Mouse (Mus musculus): ENCODE measurements around the gene Stk32c.
A peak's percentile ranks its signal among the peaks of the same experiment; 100 is the strongest.

Stk32c gene

DNA sequence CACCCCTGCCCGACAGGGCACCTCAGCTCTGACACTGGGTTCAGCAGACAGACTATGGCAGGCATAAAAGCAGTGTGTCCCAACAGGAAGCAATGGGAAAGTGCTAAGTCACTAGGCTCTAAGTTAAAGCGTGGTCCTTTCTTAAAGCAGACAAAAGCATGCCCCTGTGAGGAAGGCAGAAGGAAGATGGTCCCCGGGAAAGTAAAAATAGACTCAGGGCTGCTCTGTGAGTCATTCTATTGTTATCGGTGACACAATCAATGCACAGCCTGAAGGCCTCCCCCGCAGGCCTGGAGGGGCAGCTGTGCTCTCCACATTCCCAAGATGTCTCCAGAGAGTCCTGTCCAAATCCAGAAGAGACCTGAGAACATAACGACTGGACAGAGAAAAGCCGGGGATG is 67.2 kb downstream of the Stk32c start:
- no peak for DNase-seq (ENCODE audit: low read depth, low spot score)

DNA sequence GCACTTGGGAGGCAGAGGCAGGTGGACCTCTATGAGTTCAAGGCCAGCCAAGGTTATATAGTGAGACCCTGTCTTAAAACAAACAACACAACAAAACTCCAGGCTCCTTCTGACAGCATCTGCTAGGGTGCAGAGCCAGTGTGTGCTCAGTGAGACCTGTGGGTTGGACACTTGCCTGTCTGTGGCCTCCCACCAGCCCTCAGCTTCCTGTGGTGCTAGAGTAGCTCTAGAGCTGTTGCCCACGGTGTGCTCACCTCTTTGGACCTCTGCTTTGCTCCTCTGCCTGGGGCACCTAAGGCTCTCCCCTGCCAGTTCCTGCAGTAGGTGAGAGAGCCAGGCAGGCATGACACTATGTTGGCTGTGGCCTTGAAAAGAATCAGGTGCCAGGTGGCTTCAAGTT is 69.3 kb downstream of the Stk32c start:
- DNase-seq (ENCODE audit: low read depth, low spot score), result no peak

DNA sequence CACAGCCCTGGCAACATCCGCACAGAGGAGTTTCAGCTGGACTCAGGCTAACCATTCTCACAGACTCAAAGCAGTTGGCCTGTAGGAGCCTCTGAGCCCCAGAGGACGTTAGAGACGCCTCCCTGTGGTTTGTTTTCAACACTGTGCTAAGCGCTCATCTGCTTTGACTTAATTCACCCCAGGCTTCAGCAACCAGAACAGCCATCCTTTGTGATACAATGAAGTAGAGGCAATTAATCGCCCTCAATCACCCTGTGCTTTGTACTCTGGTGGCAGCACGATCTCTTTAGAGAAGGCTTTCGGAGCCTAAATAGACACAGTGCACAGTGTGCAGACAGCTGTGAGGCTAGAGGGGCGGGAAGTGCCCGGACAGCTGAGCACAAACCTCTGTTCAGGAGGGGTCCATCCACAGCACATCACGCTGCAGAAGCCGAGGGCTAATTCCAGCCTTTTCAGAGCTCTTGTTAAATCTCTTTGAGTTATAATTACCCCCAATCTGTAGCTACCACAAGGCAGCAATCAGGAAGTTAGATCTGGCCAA is 73.1 kb downstream of the Stk32c start:
- DNase-seq (ENCODE audit: low read depth, low spot score), result no peak

GRCm38 (mm10) chr7:139136906-139137491 is 76.1 kb downstream of the Stk32c start:
- DNase-seq (ENCODE audit: low read depth, low spot score), result no peak

GRCm38 (mm10) chr7:139135236-139135635 is 77.9 kb downstream of the Stk32c start:
- DNase-seq (ENCODE audit: low read depth, low spot score), result no peak

GRCm38 (mm10) chr7:139133446-139133845 is 79.7 kb downstream of the Stk32c start:
- no peak for DNase-seq (ENCODE audit: low read depth, low spot score)

- no peak for DNase-seq (ENCODE audit: low read depth, low spot score)
Observed at GRCm38 (mm10) chr7:139131538-139131937, 81.6 kb downstream of the Stk32c start.

- DNase-seq (ENCODE audit: low read depth, low spot score), result peak; percentile 33
Observed at GRCm38 (mm10) chr7:139130361-139130760, 82.7 kb downstream of the Stk32c start.

DNA sequence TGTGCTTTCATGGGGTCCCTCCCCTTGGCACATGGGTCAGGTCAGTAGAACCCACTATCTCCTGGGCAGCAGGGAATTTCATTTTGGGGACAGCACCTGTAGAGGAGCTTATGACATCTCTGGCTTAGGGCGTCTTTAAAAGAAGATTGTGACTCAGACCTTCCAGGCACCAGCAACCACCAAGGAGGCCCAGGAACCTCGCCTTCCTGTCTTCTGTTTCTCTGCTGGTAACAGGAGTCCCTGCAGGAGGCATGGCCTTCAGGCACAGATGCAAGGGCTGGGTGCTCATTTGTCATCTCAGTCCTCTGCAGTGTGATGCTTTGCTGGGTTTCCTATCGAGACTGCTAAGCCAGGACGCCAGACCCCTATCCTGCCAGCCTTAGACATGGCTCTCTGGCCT is 84.1 kb downstream of the Stk32c start:
- DNase-seq (ENCODE audit: low read depth, low spot score), result no peak

DNA sequence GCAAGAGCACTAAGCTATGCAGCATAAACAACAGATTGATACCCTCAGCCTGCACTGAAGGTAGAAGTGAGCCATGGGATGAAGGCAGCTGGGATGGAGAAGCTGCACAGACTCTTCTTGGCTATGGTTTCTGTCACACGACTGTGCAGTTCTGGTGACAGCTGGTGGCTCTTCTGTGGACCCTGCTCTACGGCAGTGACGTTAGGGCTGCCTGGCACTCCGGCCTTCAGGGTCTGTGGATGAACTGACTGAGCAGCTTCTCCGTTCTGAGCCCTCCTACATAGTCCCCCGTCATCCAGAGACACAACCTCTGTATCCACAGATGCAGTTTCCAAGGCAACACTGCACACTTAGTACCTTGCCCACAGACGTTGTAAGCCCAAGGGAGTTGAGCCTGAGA is 86.6 kb downstream of the Stk32c start:
- DNase-seq (ENCODE audit: low read depth, low spot score), result no peak

GRCm38 (mm10) chr7:139125881-139126280 is 87.2 kb downstream of the Stk32c start:
- DNase-seq (ENCODE audit: low read depth, low spot score), result peak; percentile 28

- DNase-seq (ENCODE audit: low read depth, low spot score), result no peak
Observed at GRCm38 (mm10) chr7:139119775-139120153, 93.3 kb downstream of the Stk32c start.

DNA sequence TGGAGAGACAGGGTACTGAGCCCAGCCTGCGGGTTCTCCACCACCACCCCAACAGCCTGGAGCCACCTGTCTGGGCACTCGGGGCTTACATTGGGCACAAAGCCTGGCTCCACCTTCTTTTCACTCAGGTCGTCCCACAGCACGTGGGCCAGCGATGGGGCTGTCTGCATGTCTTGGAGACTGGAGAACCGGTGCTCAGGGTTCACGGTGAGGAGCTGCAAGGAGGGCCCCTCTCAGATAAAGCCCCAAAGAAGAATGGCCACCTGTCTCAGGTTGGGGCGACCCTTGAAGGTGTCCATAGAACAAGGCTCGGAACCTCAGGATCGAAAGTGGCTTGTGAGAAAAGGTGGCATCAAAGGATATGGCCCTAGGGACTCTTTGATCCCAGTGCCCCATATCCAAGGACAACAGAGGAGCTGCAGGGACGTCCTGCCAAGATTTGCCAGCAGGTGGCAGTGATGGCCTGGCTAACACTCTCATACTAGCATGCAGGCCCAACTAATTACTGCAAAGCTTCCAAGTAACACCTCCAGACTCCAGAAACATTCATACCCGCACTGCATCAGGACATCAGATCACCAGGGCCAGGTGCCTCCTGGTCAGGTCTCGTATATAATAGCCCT is 93.8 kb downstream of the Stk32c start:
- DNase-seq (ENCODE audit: low read depth, low spot score), result peak; percentile 74

GRCm38 (mm10) chr7:139107908-139108650 is 105.0 kb downstream of the Stk32c start:
- DNase-seq (ENCODE audit: low read depth, low spot score), result peak; percentile 58

GRCm38 (mm10) chr7:139105705-139106104 is 107.4 kb downstream of the Stk32c start:
- DNase-seq (ENCODE audit: low read depth, low spot score), result no peak

DNA sequence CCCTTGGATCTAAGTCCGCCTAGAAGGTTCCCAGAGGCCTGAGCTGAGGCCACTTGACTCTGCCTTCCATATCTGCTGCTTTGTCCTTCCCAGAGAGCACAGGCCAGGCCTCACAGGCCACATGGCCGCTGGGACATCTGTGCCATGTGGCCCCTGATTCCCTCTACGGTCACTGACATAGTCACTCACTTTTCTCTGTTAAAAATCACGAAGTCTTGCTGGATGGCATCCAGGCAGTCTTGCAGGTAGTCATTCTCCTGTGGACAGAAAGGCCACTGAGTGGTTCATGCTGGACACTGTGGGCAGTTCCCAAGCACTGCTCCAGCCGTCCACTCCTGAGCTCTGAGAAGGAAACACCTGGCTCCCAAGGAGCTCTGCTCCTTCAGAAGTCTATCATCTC is 108.0 kb downstream of the Stk32c start:
- DNase-seq (ENCODE audit: low read depth, low spot score), result no peak

- no peak for DNase-seq (ENCODE audit: low read depth, low spot score)
Observed at GRCm38 (mm10) chr7:139103960-139104381, 109.1 kb downstream of the Stk32c start.

DNA sequence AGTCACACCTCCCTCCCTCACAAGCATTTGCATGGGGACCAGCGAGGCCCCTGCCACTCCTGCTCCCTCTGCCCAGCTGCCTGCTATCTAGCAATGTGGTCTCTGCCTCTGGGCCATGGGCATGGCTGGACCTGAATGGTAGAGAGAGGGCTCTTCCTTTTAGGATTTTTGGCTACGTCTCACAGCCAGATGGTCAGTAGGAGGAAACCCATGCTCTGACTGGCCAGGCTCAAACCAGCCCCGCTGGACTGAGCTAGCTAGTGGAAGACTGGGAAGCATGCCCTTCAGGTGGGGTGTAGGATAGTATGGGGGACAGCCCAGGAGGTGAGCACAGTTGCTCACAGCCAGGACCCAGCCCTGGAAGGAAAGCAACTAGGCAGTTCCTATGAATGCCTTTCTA is 111.3 kb downstream of the Stk32c start:
- no peak for DNase-seq (ENCODE audit: low read depth, low spot score)

DNA sequence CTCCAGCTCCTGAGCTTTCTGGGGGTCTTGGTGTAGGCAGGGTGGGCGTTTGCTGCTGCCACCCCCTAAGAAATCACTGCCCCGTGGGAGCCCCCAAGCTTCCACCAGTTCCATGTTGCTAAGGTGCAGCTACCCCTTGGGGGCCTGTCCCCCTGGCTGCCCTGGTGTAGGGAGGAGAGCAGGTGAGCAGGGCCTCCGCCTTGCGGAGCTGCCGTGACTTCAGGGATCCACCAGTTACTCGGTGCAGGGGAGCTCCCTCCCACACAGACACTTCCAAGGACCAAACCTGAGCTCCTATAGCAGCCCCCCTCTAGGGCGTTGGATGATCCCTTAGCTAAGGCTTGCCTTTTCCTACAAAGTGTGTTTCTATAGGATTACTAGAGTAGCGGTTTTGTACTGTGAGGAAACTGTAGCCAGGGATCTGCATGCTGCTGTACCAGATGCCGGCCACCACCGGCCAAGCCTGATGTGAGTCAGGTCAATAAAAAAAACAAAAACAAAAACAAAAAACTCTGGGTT is 111.8 kb downstream of the Stk32c start:
- no peak for DNase-seq (ENCODE audit: low read depth, low spot score)

GRCm38 (mm10) chr7:139100531-139101095 is 112.5 kb downstream of the Stk32c start:
- DNase-seq (ENCODE audit: low read depth, low spot score), result no peak

DNA sequence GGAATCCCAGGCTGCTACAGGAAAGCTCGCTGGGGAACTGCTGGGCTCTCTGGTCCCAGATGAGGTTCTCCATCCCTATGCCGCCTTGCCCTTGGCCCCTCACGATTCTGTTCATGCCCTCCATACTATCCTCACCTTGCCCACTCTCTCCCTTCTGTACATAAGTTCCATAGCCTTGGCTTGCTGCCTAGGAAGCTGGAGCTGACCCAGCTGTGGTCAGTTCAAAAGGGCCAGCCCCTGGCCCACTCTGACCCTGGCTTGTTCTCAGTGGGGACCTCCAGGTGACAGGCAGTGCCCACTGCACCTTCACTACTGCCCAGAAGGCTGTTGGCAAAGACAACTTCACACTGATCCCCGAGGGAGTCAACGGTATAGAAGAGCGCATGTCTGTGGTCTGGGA is 116.7 kb downstream of the Stk32c start:
- peak; percentile 29 for DNase-seq (ENCODE audit: low read depth, low spot score)

GRCm38 (mm10) chr7:139095282-139095681 is 117.8 kb downstream of the Stk32c start:
- no peak for DNase-seq (ENCODE audit: low read depth, low spot score)

All from 3T3-L1 (cell line).